Mouse (Mus musculus): Measurements from ENCODE around the gene Hspg2. TPM values are rescaled to one million over a fixed set of nuclear protein-coding genes. Genes with fewer than 3 reads are reported as not detected.

Gene Hspg2
- total RNA-seq, 1 experiment from 2014 or later: 177 TPM

- no peak for DNase-seq
These were observed 33.6 kb downstream of the Hspg2 start for GRCm38 (mm10) chr4:137502183-137502582.

- peak; percentile 79 for DNase-seq
These were observed 34.2 kb downstream of the Hspg2 start for GRCm38 (mm10) chr4:137502801-137503200.

GRCm38 (mm10) chr4:137503509-137503971 is 35.0 kb downstream of the Hspg2 start:
- DNase-seq: no peak

GRCm38 (mm10) chr4:137506629-137507028 is 38.1 kb downstream of the Hspg2 start:
- DNase-seq: no peak

DNA sequence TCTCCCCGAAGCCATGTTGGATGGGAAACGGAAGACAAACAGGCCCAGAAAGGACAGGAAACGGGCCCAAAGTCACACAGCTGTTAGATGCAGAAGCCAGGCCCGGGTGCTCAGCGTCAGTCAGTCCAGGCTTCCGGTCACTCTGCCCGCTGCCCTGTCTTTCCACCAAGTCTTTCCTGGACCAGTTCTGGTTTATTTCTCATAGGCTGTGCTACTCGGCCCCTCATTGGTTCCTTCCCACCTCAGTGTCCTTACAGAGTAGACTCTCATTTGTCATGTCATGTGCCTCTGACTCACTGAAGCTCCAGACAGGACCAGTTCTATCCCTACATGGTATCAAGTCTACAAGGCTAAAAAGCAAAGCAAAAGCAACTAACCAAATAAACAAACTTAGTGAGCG is 41.0 kb downstream of the Hspg2 start:
- no peak for DNase-seq

GRCm38 (mm10) chr4:137510021-137510696 is 41.6 kb downstream of the Hspg2 start:
- DNase-seq: no peak

- DNase-seq: no peak
These were observed 44.3 kb downstream of the Hspg2 start for GRCm38 (mm10) chr4:137512897-137513296.

GRCm38 (mm10) chr4:137517989-137518691 is 49.6 kb downstream of the Hspg2 start:
- no peak for DNase-seq

DNA sequence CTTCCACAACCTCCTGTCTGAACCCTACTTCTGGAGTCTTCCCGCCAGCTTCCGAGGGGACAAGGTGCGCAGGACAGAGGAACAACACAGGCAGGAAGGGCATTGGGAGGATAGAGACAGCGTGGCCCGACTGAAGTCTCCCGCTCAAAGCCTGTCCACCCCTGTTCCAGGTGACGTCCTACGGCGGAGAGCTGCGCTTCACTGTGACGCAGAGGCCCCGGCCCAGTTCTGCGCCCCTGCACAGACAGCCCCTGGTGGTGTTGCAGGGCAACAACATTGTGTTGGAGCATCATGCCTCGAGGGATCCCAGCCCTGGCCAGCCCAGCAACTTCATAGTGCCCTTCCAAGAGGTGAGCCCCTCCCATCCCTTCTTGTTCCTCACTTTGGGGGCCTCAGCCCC is 50.2 kb downstream of the Hspg2 start:
- no peak for DNase-seq

- no peak for DNase-seq
These were observed 51.8 kb downstream of the Hspg2 start for GRCm38 (mm10) chr4:137520346-137520745.

DNA sequence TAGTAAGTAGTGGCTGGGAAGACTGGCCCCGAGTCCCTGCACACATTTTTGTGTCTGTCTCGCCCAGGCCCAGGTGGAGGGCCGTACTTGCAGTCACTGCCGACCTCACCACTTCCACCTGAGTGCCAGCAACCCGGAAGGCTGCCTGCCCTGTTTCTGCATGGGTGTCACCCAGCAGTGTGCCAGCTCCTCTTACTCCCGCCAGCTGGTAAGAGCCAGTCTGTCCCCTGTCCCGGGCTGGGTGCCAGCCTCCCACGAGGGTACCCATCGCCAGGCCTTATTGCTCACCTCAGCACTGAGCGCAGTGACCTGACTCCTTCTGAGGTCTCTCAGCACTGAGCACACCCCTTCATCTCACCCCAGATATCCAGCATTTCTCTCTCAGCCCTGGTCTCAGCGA is 53.4 kb downstream of the Hspg2 start:
- DNase-seq: no peak

DNA sequence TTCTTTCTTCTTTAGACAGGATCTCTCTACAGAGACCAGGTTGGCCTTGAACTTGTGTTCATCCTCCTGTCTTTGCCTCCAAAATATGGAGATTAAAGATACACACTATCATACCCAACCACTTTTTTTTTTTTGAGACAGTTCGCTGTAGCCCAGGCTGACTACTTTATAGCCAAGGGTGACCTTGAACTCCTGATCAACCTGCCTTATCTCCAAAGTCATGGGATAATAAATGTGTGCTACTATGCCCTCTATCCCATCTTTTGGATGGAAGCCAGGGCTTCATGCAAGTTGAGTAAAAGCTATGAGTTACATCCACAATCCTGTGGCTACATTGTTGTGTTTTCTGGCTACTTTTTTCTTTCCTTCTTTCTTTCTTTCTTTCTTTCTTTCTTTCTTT is 56.9 kb downstream of the Hspg2 start:
- no peak for DNase-seq

DNA sequence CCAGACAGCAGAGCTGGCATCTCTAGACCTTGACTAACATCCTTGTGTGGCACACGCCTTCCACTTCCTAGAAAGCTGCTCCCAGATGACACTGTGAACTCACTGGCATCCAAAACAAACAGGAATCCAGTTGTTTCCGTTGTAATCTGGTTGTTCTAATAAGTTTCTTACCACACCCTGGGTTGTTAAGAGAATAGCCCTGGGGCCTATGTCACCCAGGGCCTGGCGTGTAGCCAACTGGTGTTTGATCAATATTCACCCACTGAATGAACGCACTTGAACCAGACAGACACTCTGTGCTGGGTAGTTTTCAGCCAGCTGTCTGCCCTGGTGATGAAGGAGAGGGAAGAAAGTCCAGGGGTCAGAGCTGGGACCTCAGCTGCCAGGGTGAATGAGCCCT is 58.8 kb downstream of the Hspg2 start:
- DNase-seq: no peak

GRCm38 (mm10) chr4:137527872-137528271 is 59.3 kb downstream of the Hspg2 start:
- DNase-seq: no peak

DNA sequence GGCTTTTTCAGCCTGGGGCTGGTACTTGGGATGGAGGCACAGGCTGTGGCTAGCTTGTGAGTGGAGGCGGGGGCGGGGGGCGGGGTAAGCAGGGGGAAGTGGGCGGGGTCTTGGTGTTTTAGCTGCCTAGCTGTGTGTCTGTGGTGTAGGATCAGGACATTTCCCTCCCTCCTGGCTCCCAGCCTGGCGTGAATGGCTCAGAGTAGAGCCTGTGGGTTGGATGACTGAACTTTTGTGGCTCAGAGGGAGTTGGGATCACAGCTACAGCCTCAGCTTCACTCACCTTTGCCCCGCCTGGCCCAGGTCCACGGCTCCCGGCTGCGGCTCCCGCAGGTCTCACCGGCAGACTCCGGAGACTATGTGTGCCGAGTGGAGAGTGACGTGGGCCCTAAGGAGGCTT is 71.8 kb downstream of the Hspg2 start:
- peak; percentile 45 for DNase-seq

DNA sequence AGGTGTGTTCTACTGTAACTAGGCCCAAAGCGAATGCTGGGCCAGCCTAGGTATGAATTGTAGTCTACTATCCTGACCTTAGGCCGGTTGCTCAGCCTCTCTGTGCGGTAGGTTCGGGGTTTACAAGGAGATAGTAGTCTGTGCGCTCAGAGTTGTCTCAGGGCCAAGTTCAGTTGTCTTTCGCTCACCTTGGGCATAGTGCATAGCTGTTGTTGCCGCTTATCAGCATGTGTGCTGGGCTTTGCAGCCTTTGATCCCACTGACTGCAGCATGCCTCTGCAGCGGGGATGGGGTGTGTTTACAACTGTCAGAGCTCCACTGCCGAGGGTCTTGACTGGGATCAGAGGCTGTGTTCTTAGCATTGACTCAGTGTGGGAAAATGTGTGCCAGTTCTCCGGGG is 74.4 kb downstream of the Hspg2 start:
- DNase-seq: no peak

DNA sequence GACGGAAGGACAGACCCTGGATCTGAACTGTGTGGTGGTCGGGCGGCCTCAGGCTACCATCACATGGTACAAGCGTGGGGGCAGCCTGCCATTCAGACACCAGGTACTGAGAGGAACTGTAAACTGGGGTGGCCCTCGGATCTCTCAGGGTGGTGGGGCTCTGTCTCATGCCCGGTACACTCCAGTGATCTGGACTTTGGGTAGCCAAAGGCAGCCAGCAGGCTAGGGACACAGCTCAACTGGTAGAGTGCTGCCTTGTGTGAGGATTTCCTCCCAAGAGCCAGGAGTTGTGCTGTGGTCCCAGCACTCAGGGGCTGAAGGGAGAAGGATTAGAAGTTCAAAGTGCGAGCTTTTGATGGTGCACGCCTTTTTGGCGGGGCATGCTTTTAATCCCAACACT is 77.0 kb downstream of the Hspg2 start:
- DNase-seq: no peak

DNA sequence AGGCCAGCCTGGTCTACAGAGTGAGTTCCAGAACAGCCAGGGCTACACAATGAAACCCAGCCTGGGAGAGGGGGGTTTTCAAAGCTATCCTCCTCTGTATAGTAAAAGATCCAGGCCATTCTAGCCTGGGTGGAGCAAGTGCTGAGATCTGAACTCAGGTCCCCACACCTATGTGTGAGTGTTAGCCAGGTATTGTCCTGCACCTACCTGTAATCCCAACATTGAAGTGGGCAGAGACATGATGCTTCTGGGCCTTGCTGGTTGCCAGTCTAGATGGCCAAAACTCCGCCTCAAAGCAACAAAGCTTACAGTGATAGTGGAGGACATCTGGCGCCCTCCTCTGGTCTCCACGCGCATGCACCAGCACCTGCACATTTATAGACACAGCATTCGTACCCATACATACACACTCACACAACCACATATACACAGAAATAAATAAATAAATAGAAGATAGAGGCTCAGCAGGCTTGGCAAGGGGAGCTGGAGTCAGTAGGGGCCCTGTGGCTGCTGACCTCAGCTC is 77.5 kb downstream of the Hspg2 start:
- peak; percentile 52 for DNase-seq

DNA sequence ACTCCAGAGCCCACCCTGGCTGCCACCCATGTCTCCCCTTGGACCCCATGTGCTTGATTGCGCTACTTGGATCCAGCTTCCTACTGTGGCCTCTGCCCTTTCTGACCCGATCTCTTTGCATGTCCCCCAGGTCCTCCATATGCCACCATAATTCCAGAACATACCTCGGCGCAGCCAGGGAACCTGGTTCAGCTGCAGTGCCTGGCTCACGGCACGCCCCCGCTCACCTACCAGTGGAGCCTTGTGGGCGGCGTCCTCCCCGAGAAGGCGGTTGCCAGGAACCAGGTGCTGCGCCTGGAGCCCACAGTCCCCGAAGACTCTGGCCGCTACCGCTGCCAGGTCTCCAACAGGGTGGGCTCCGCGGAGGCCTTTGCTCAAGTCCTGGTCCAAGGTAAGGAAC is 84.9 kb downstream of the Hspg2 start:
- DNase-seq: no peak

DNA sequence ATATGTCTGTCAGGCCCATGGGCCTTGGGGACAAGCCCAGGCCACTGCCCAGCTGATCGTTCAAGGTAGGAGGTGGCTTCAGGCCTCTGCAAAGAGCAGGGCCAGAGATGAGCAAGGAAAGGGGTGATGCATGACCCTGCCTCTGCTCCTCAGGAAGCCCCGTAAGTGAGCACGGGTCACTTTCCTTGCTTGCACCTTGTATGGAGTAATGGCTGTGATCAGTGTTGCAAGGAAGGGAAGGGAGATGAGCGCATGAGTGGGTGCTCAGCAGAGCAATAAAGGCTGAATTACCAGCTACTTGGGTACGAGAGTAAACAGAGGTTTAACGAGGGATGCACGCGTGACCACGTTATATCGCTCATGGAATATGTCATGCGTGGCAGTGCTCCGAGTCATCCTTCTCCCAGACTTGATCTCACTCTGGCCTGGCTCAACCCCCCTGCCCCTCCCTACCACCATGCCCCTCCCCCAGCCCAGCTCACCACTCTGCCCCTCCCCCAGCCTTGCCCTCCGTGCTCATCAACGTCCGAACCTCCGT is 88.2 kb downstream of the Hspg2 start:
- DNase-seq: no peak

GRCm38 (mm10) chr4:137569873-137570272 is 101.3 kb downstream of the Hspg2 start:
- no peak for DNase-seq

- no peak for DNase-seq
These were observed 105.9 kb downstream of the Hspg2 start, which contains the start of gene Ldlrad2 for GRCm38 (mm10) chr4:137574469-137574868. Gene Ldlrad2 (minus strand): TSS chr4:137574569.

DNA sequence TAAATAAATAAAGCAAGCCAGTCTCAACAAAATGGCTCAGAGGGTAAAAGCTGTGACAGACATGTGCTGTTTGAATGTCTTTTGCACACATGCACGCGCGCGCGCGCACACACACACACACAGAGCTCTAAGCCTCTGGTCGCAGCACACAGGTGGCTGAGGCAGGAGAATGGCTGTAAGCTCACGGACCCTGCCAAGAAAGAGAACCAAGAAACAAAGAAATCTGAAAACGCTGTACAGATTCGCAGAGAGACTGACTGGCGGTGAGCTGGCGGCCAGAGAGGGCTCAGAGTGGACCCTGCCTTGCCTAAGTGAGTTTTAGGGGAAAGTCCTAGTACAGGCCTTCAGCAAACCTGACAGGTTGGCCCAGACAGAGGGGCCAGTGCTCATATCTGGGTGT is 108.9 kb downstream of the Hspg2 start:
- no peak for DNase-seq

Measured in adrenal gland, postnatal 25 days (tissue).